In the genomic region with DNA sequence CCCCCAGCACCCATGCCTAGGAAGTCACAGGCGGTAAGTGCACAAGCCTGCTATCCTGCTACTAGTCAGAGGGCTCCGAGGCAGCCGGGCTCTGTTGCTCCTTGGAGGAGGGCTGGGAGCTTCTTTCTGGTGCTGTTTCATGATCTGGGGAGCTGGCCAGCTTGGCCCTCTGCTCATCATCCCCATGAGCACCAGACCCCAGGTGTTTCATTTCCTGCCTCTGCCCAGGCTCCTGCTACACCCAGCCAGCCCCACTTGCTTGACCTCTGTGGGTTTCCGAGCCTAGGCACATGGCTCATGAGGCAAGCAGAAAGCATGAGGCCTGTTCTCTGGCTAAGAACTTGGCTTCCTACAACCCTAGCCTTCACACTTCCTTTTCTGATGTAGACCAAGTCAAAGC, we compare ENCODE assay signal across 11 mouse cellular contexts.
"Had no signal": no experiment of that assay in that cellular context is flagged by ENCODE, and none has a peak within 500 bp of the region (broad histone marks: within the 10 kb centered on the region; RNA-seq: fewer than 3 reads in every experiment).

No protein-coding gene starts in this region.

- H3K4me1 ChIP-seq: lung, embryonic 15.5 days; midbrain, embryonic 13.5 days had no signal

- DNase-seq: kidney, adult 18-20 months; kidney, postnatal 14 days; liver, postnatal 0 days; lung, postnatal 14 days; thymus, postnatal 4 days had no signal

- H3K4me3 ChIP-seq: kidney, embryonic 15.5 days; left cerebral cortex, adult 2 months; lung, embryonic 15.5 days; megakaryocyte, embryonic 14.5 days; midbrain, embryonic 13.5 days had no signal

- H3K27me3 ChIP-seq: kidney, embryonic 15.5 days; lung, embryonic 15.5 days; megakaryocyte, embryonic 14.5 days; midbrain, embryonic 13.5 days had no signal

- H3K27ac ChIP-seq: left cerebral cortex, adult 2 months; macrophage; midbrain, embryonic 13.5 days had no signal

- H3K9ac ChIP-seq: kidney, embryonic 15.5 days; liver, postnatal 0 days; lung, embryonic 15.5 days; midbrain, embryonic 13.5 days had no signal

- H3K4me2 ChIP-seq: kidney, embryonic 15.5 days; lung, embryonic 15.5 days; midbrain, embryonic 13.5 days had no signal

- H3K9me3 ChIP-seq: kidney, embryonic 15.5 days; lung, embryonic 15.5 days; megakaryocyte, embryonic 14.5 days; midbrain, embryonic 13.5 days had no signal
